Mouse (Mus musculus): ENCODE data around the gene Wrap53. TPM values are rescaled to one million over a fixed set of nuclear protein-coding genes. Genes with fewer than 3 reads are reported as not detected.

Wrap53 gene
- total and polyA plus RNA-seq, 3 experiments, result 8.4 to 14.8 (median 12.0) TPM

DNA sequence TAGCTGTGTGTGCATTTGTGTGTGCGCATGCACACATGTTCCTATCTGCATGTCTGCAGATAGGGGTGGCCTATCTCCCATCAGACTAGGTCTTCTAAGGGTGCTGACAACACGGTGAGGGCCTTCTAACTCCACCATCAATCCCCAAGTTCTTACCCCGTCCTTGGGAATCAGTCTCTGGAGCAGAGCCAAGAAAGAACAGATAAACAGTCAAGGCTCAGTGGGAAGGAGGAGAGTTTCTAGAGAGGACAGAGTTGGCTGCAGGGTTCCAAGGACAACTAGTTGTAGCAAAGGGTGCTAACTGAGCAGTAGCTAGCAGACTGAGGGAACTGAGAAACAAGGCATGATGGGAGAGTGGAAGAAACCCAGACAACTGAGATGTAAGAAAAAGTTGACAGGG, 21.7 kb upstream of the Wrap53 start:
- peak; percentile 55 for DNase-seq

DNA sequence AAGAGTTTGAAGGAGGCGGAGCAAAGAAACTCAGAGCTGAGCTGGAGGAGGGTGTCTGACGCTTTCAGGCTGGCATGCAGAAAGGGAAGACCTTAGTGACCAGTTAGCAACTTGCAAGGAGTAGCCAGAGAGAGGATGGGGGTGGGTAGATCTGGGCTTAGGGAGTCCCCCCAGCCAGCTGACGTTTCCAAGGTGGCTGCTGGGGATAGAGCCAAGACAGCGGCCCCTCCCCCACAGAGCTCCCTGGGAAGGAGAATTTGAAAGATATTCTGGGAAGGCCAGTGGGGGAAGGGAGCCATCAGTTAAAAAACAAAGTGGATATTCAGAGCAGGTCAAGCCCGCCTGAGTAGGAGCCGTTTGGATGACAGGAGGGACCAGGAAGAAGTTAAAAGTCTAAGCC, 20.0 kb upstream of the Wrap53 start:
- DNase-seq, result peak; percentile 54

DNA sequence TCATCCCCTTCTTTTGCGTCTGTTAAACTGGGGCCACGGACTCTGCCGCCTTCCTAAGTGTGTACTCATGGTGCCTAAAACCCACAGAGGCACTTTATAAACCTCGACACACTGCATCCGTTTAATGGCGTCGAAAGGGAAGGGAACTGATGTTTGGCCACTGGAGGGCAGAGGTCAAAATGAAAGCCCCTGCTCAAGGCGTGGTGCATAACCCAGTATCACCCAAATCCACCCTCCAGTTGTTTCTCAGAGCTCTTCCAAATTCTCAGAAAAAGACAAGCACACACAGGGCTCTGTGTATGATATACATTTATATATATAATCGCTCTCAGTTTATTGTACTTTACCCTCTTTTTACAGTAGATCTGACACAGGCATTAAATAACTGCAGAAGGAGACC, 19.4 kb upstream of the Wrap53 start:
- no peak for DNase-seq

DNA sequence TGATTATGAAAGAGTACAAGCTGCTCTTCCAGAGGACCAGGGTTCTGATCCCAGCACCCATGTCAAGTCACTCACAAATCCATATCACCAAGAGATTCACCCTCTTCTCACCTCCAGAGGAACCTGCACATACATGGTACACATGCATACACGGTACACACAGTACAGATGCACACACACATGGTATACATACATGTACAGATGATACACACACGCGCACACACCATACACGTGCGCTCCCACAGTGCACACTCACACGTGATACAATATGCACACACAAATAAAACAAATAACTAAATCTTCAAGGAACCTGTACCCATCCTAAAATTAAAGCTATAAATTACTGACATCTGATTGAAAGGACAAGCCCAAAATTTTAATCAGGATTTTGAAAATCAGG, 14.8 kb upstream of the Wrap53 start:
- DNase-seq, result no peak

DNA sequence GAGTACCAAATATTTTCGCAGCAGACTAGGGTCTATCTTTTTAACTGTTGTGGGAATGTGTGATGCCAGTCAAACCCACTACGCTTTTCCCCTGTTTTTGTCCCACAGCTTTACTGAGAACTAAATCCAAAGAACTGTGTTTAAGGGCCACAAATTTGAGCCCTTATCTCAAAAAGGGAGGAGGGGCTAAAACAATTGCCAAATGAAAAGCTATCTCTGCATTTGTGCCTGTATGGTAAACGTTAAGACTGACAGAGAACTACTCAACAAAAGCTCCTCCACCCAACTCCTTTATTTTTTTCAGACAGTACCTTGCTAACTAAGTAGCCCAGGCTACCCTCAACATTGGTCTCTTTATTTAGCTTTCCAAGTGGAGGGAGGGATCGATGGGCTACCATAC, 12.7 kb upstream of the Wrap53 start:
- DNase-seq, result no peak

DNA sequence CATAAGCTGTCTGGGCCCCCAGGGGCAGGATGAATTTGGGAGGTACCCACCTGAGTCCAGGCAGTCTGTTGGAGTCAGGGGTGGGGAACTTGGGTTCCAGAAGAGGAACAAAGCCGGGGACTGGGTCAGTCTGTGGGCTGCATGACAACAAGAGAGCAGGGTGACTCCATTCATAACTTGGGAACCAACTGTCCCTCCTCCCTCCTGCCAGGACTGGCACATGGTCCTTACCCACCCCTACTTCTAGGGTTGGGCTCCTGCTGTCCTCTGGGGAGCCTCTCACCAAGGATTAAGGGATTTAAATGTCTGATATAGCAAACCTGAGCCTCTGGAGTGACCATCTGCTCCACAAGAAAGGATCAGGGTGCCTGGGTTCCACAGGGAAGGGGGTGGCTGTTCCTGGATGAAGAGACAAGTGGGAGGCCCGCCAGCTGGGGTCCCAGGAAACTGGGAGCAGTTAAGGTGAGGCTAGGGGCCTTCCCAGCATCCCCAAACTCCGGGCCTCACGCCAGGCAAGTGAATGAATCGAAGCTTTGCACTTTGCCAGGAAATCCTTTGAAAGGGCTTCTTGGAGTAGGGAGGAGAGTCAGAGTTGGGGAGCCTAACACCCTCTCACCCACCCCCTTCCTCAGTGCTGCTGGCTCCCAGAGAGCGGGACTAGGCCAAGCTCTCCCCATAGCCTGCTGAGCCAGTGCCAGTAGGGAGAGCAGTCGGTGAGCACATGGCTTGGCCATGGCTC, 12.0 kb upstream of the Wrap53 start:
- DNase-seq, result no peak

DNA sequence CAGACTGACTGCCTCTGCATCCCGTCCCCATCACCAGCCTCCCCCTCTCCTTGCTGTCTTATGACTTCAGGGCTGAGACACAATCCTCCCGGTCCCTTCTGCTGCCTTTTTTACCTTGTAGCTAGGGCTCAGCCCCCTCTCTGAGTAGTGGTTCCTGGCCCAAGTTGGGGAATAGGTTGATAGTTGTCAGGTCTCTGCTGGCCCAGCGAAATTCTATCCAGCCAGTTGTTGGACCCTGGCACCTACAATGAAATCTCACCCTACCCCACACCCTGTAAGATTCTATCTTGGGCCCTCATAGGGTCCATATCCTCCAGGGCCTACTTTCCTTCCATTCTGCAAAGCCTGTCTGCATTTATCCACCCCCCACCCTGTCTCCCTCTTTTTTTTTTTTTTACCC, 11.4 kb upstream of the Wrap53 start:
- no peak for DNase-seq

DNA sequence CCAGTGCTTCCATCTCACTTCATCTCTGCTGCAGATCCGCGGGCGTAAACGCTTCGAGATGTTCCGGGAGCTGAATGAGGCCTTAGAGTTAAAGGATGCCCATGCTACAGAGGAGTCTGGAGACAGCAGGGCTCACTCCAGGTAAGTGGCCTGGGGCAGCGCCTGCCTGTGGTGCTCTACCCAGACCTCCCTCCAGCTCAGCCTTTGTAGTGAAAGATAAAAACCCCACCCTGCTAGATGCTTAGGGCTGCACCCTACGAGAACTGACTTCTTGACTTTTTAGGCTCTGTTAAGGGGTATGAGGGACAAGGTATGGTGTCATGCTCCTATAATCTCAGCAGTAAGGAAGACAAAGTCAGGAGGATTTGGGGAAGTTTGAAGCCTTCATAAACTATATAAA, 10.6 kb upstream of the Wrap53 start:
- DNase-seq, result no peak

DNA sequence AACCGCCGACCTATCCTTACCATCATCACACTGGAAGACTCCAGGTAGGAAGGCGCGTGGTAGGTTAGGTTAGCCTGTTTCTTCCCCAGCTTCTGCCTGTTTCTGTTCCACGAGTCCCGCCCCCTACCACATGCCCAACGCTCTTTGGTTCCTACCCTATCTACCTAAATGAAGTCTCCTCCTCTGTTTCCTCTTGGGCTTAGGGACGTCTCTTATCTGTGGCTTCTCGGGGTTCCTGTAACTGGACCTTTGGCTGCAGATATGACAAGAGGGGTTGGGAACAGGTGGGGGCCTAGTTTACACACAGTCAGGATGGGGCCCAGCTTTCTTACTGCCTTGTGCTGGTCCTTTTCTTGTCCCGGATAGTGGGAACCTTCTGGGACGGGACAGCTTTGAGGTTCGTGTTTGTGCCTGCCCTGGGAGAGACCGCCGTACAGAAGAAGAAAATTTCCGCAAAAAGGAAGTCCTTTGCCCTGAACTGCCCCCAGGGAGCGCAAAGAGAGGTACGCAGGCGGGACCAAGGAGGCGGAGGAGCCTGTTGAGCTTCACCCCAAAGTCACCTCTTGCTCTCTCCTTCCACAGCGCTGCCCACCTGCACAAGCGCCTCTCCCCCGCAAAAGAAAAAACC, 9.3 kb upstream of the Wrap53 start:
- no peak for DNase-seq

DNA sequence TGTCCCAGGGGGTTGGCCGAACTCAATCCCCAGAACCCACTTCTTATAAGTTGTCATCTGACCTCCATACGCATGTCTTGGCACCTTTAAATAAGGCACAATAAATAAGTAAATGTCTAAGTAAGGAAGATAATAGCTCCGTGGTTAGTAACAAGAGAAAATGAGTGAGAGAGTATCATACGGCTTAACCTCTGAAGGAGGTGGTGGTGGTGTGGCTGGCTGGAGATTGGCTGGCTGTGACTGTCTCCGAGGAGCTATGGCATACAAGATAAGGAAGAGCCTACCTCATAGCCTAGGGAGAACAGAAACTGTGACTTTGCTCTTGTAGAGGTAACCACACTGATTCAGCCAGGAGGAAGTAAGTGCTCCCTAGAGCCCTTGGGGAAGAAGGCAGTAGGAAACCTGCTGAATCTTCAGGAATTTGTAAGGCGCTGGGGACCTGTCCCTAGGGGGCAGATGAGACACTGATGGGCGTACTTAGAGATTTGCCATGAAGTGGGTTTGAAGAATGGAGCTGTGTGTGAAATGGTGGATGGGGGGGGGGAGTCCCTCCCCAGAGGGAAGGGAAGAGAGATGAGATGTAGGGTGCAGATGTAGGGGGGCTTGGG, 5.8 kb upstream of the Wrap53 start:
- DNase-seq, result no peak

DNA sequence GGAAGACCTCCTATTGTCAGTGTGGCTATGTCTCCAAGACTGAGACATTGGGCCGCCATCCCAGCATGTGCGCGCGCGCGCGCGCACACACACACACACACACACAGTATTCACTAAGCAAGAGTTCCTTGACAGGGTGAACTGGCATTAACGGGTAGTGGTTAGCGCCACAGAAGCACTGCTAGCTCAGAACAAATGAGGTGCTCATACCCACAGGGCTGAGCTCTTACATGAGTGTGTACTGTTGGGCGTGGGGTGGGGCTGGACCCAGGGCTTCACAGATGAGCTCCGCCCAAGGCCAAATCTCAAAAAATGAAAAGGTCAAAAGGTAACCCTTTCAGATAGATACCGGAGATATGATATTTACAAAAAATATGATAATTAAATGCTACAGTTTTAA, 4.9 kb upstream of the Wrap53 start:
- no peak for DNase-seq

DNA sequence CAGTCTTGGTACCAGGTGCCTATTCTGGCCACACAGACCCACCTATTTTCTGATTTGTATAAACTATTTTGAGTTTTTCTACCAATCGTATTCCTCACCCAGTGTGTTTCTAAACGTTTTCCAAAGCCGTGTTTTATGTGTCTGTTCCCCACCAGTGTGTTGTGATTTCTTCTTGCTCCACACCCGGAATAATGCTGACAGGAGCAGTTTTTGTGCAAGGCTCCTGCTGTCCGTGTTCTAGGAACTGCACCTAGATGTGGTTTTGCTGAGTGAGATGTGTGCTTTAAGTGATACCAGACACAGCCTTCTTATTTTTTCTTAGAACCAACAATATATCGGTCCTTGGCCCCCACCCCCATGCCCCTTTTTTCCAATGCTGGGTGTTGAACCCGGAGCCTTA, 4.0 kb upstream of the Wrap53 start:
- DNase-seq, result no peak

DNA sequence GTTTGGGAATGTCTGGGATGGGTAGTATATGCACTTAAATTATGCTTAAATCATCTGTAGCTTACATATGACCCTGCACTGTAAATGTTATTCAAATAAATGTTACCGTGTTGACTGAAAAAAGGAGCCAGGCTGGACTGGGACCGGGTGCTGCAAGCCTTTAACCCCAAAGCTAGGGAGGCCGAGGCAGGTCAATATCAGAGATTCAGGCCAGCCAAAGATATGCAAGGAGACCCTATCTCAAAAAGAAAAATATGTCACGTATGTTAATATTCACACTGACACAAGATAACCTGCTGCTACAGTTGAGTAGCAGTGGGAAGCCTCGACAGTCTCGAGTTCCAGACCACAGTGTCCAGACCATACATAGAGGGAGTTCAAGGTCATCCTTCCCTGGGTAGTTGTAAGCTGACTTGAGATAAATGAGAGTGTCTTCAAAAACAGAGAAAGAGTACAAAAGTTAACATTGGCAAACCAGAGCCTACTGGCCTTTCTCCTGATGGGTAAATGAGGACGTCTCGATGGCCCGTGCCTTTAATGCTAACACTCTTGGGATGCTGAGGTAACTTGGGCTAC, 2.3 kb upstream of the Wrap53 start:
- DNase-seq, result no peak

DNA sequence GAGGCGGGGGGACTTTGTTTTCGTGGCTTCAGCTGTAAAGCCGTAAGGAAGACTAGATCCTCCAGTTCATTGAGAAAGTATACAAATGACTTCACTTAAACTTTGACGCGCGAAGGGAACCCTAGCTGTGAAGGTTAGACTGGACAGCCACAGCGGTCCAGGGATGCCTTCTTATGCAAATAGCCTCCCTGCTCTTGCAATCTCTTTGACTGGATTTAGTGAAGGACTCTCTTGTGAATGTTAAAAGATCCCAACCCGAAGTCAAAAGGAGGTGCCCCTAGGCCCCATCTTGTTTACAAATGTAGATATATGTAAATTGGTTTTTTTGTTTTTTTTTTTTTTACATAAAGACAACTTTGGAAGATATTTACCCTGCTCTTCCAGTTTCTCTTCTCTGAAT, 1.8 kb upstream of the Wrap53 start:
- DNase-seq, result no peak

DNA sequence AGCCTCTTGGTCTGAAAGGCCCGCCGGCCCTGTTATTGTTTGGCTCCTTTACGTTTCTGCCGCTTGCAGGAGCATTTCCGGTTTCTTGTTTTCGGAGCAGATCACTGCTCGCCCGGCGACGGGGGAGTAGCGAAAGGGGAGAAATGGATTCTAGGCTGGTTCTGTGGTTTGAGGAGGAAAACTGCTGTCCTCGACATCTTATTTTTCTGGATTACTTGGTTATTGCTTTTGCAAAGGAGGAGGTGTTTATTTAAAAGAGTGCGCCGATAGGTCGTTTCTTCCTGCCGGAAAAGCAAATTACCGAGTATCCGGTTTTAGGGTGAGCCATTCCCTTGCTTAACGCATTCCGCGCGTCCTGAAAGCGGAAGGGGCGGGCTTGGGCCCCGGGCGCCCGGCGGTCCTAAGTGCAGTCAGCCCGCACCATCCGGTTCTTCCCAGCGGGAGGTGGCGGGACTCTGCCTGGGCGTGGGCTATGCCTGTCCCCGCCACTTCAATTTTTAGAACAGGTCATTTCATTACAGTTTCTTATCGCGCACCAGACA, 1.2 kb upstream of the Wrap53 start:
- peak; percentile 95 for DNase-seq

DNA sequence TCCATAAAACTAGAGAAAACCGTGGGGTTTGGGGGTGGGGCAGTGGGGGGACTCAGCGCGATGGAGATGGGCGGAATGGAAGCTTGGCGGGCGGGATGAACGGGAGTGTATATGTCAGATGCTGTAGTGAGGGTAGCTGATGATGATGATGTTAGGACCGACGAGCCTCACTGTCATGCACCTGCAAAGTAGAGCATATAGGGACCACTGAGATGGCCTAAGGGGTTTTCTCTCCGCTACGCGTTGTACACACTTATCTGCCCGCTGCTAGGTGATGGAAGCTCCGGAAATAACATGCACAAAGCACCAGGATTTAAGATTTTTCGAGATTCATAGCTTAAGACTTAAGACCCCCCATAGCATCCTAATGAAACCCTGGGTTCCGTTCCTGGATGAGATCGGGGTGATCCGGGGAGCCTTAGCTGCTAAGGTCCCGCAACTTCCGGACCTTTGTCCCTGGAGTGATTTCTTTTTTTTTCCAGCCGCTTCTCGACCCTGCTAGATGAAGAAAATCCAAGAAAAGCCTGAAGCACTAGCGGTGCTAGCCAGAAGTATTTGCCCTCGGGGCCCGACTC, 604 bp upstream of the Wrap53 start:
- DNase-seq, result no peak

DNA sequence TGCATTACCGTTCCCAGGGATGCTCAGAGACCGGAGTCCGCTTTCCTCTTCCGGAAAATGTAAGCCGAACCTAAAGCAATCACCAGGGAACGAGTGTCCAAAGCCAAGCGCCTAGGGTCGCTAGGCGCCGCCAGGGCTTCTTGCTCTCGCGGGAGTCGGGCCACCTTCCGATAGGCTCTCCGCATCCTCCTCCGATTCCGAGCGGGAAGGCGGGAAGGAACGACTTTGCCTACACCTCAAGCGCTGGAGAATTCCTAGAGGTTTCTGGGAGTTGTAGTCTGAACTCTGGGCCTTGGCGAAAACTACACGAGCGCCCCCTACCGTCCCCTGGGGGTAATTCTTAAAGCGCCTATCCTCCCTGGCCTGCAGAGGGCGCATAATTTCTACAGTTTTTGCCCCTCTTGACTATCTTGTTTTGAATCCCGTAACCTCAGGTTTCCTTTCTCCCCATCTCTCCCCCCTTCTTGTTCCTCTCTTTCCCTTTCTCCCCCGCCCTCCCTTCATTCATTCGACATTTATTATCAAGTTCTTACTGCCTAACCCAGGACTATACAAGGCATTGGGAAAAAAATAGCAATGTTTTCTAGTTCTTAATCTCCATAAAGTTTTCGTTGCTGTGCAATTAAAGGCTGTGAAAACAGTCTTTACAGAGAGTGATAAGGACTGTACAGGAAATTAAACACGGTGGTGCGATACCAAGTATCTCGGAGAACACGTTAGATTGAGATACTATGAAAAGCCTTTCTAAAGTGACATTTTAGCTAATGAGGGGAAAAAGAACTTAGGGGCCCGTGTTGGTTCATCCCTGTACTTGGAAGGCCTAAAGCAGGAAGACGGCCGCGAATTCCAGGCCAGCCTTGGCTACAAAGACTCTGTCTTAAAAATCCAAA, 682 bp downstream of the Wrap53 start:
- DNase-seq, result peak; percentile 97

DNA sequence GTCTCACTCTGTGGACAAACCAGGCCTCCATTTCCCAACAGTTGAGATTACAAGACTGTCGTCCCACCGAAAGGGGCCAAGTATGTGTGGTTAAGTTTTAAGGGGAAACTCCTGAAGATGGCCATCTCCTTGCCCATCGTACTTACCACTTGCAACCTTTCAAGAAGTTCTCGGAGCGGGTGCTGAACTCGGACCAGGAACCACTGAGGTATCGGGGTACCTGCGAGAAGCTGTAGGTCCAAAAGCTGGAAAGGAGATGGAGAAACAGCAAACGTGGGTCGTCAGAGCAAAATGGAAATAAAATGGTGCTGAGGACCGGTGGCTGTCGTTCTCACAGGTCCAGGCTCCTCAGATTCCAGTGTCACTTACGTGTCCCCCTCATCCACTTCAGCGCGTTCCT, 1.8 kb downstream of the Wrap53 start:
- DNase-seq, result no peak

DNA sequence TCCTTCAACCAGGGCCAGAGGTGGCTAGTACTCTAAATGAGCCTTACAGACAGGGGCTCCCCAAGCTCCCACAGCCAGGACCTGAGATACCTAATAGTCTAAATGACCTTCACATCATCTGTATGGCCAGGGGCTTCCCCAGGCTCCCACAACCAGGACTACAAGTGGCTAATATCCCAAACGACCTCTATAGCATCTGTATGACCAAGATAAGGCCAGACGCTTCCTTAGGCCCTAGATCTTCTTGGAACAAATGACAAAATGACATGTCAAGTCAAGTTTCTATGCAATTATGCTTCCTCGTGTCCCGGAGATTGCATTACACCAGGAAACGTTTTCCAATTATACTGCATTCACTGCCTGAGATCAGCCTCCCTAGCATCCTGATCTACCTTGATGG, 3.7 kb downstream of the Wrap53 start:
- DNase-seq, result no peak

DNA sequence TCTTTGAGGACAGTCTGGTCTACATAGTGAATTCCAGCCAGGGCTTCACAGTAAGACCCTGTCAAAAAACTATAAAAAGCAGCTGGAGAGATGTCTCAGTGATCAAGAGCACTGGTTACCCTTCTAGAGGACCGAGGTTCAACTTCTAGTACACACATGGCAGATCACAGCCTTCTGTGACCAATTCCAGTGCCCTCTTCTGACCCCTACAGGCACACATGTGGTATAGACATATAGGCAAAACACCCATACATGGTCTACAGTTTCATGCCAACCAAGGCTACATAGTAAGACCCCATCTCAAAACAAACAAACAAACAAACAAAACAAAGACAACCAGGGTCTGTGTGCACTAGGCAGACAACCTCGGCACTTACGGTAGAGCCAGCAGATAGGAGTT, 4.8 kb downstream of the Wrap53 start:
- no peak for DNase-seq

DNA sequence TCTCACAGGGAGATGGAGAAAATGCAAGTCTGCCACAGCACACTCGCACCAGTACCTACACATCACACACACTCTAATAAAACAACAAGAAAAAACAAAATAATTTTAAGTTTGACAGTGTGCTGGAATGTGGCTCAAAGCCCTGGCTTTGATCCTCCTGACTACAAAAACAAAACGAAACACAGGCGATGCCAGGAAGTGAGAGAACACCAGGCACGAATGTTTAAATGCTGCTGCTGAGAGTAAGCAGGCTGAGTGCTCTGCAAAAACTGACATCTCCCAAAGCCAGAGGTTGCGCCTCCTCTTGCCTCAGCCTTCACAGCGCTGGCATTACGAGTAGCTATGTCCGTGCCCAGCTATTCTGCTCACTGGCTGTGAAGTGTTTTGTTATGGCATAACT, 14.9 kb downstream of the Wrap53 start:
- DNase-seq, result no peak

DNA sequence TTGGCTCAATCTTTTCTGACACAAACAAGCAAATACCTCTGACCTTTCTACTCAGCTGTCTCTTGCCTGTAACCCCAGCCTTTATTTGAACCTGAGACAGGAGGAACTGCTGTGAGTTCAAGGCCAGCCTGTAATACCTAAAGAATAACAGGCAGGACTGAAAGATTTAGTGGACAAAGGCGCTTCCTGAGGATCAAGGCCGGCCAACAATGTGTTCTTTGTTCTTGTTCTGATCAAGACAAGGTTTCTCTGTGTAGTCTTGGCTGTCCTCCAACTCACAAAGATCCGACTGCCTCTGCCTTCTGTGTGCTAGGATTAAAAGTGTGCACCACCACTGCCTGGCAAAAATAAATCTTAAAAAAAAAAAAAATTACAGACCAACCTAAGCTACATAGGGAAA, 15.7 kb downstream of the Wrap53 start:
- DNase-seq, result no peak

Data from adrenal gland, adult 2 months (tissue).